Mouse (Mus musculus) liver, adult 2 months (tissue): ENCODE measurements at regions not wholly inside any gene's neighbourhood (a gene's known extent, or its start where the extent isn't known, plus 50 kb on each side); places are given as distances from the start of the nearest gene placed in this dataset.

Experiments
- DNase-seq: peaks from one replicate; pipeline ENCODE4 v3.0.0-alpha.2; 2011; ENCODE audit warnings: low read depth, low spot score; ENCODE audit errors: extremely low read depth
- H3K27ac ChIP-seq: fragments of 200-500 bp; replicated peaks from 2 replicates; pipeline ENCODE4 v1.5.1; 2012; ENCODE audit warnings: low read depth, mild to moderate bottlenecking, control low read depth, inconsistent platforms, low read length; ENCODE audit not compliant: insufficient read depth
- H3K27me3 ChIP-seq: fragments of 200-500 bp; 2 replicates; pipeline ENCODE4 v1.6.1; 2012; ENCODE audit warnings: mild to moderate bottlenecking, moderate library complexity, low read length, inconsistent platforms; ENCODE audit not compliant: control insufficient read depth, insufficient read depth
- H3K36me3 ChIP-seq: fragments of 200-500 bp; 2 replicates; pipeline ENCODE4 v1.6.1; 2012; ENCODE audit warnings: low read length, inconsistent platforms; ENCODE audit not compliant: control insufficient read depth, insufficient read depth
- H3K4me1 ChIP-seq: fragments of 200-500 bp; 2 replicates; pipeline ENCODE4 v1.6.1; 2011; ENCODE audit warnings: low read length; ENCODE audit not compliant: control insufficient read depth, insufficient read depth
- H3K4me3 ChIP-seq: fragments of 200-500 bp; 2 replicates; pipeline ENCODE4 v1.5.1; 2011; ENCODE audit warnings: low read depth, mild to moderate bottlenecking, control low read depth, low read length, moderate library complexity; ENCODE audit not compliant: insufficient read depth
- H3K79me2 ChIP-seq: fragments of 200-500 bp; 2 replicates; pipeline ENCODE4 v1.6.1; 2012; ENCODE audit warnings: inconsistent platforms, mild to moderate bottlenecking, low read length, moderate library complexity; ENCODE audit not compliant: control insufficient read depth, insufficient read depth
- H3K9ac ChIP-seq: fragments of 200-500 bp; 2 replicates; pipeline ENCODE4 v1.6.1; 2012; ENCODE audit warnings: low read depth, mild to moderate bottlenecking, control low read depth, inconsistent platforms, low read length
- CTCF ChIP-seq: fragments of 200-500 bp; IDR thresholded peaks from 2 replicates; pipeline ENCODE4 v1.5.1; 2011; ENCODE audit warnings: low read depth, low read length, control low read depth
- POLR2A ChIP-seq: fragments of 200-500 bp; IDR thresholded peaks from 2 replicates; pipeline ENCODE4 v1.6.1; 2011; ENCODE audit warnings: low read length, control low read depth; ENCODE audit not compliant: insufficient read depth; ENCODE audit errors: extremely low read depth
- WGBS: fragments of 180-500 bp; shearing (Covaris S2); methylation state at CpG from one replicate; pipeline ENCODE4 v1.1.7; 2018; 5-methylcytosine and 5-hydroxymethylcytosine counted together

- Histone ChIP-seq H3K4me3 (no peak overlapping the region), H3K36me3 (no peaks in the 10 kb centered on the region), H3K27me3 (no peaks in the 10 kb centered on the region), H3K27ac (no peak overlapping the region), H3K79me2 (no peaks in the 10 kb centered on the region), H3K9ac (no peak overlapping the region), H3K4me1 (no peaks in the 10 kb centered on the region)
- TF ChIP-seq CTCF: no peak
- TF ChIP-seq POLR2A: no peak
- WGBS: 86% methylated on average over 8 of the region's 8 CpGs
- no peak for DNase-seq
Measured at GRCm38 (mm10) chr12:106203526-106203925, 193.5 kb downstream of the Vrk1 start.

GRCm38 (mm10) chr12:106210959-106211358 lies 200.9 kb downstream of the Vrk1 start:
- WGBS: 80% methylated on average over 6 of the region's 6 CpGs
- no peaks in the 10 kb centered on the region for H3K79me2 ChIP-seq
- H3K27me3 ChIP-seq: no peaks in the 10 kb centered on the region
- H3K9ac ChIP-seq: no peak overlapping the region
- no peaks in the 10 kb centered on the region for H3K4me1 ChIP-seq
- no peak for DNase-seq
- no peak overlapping the region for H3K4me3 ChIP-seq
- H3K36me3 ChIP-seq: no peaks in the 10 kb centered on the region
- TF ChIP-seq CTCF (no peak), POLR2A (no peak)
- no peak overlapping the region for H3K27ac ChIP-seq

DNA sequence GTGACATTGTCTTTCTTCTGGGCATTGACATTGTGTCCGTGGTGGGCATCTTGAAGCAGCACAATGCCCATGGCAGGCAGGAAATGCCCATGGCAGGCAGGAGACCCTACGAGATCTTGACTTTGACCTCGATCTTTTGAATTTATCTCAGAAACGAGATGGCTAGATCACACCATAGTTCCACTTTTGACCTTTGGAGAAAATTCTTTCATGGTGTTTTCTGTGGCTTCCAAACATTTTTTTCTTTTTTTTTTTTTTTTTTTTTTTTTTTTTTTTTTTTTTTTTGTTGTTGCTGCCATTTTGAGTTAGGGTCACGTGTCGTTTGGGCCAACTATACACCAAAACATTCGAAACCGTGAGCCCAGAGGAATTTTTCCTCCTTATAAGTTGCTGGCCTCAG lies 201.5 kb downstream of the Vrk1 start:
- H3K36me3 ChIP-seq: no peaks in the 10 kb centered on the region
- H3K4me1 ChIP-seq: no peaks in the 10 kb centered on the region
- 81% methylated on average over 8 of the region's 8 CpGs for WGBS

DNA sequence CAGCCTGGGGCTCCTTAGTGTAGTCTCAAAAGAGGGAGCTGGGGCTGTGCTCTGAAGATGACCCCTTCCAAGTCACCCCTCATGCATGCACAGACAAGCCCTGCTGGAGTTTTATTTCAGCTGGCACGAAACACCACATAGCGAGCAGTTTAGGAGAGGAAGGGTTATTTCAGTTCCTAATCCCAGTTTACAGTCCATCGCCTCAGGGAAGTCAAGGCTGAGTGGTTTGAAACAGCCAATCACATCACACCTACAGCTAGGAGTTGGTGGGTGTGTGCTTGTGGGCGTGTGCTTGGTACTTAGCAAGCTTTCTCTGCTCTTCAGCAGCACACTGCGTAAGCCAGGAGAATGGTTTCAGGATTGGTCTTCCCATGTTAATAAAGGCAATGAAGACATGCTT lies 202.4 kb downstream of the Vrk1 start:
- 74% methylated on average over 5 of the region's 5 CpGs for WGBS

More for the DNA sequence above, 201.5 kb downstream of the Vrk1 start:
- TF ChIP-seq CTCF (no peak), POLR2A (no peak)
- no peaks in the 10 kb centered on the region for H3K27me3 ChIP-seq
- no peak overlapping the region for H3K27ac ChIP-seq
- no peak overlapping the region for H3K9ac ChIP-seq
- H3K4me3 ChIP-seq: no peak overlapping the region
- H3K79me2 ChIP-seq: no peaks in the 10 kb centered on the region
- no peak for DNase-seq

GRCm38 (mm10) chr12:106220071-106220470 lies 210.0 kb downstream of the Vrk1 start:
- Histone ChIP-seq H3K4me1 (no peaks in the 10 kb centered on the region), H3K9ac (no peak overlapping the region)

More for the DNA sequence above, 202.4 kb downstream of the Vrk1 start:
- H3K36me3 ChIP-seq: no peaks in the 10 kb centered on the region
- H3K4me1 ChIP-seq: no peaks in the 10 kb centered on the region
- no peak for TF ChIP-seq CTCF
- TF ChIP-seq POLR2A: no peak
- H3K27ac ChIP-seq: no peak overlapping the region
- H3K79me2 ChIP-seq: no peaks in the 10 kb centered on the region
- H3K4me3 ChIP-seq: no peak overlapping the region
- H3K27me3 ChIP-seq: no peaks in the 10 kb centered on the region
- no peak for DNase-seq
- H3K9ac ChIP-seq: no peak overlapping the region

GRCm38 (mm10) chr12:106226276-106226675 lies 216.2 kb downstream of the Vrk1 start:
- 51% methylated on average over 7 of the region's 7 CpGs for WGBS
- H3K27me3 ChIP-seq: no peaks in the 10 kb centered on the region
- no peak for DNase-seq
- no peak overlapping the region for H3K27ac ChIP-seq
- H3K4me3 ChIP-seq: no peak overlapping the region
- no peak overlapping the region for H3K9ac ChIP-seq
- H3K79me2 ChIP-seq: no peaks in the 10 kb centered on the region
- no peaks in the 10 kb centered on the region for H3K36me3 ChIP-seq
- no peaks in the 10 kb centered on the region for H3K4me1 ChIP-seq
- no peak for TF ChIP-seq CTCF
- no peak for TF ChIP-seq POLR2A

More at GRCm38 (mm10) chr12:106220071-106220470, 210.0 kb downstream of the Vrk1 start:
- Histone ChIP-seq H3K27me3 (no peaks in the 10 kb centered on the region), H3K4me3 (no peak overlapping the region), H3K79me2 (no peaks in the 10 kb centered on the region), H3K36me3 (no peaks in the 10 kb centered on the region), H3K27ac (no peak overlapping the region)
- WGBS: 20% methylated on average over 3 of the region's 3 CpGs
- no peak for DNase-seq
- TF ChIP-seq CTCF: no peak
- no peak for TF ChIP-seq POLR2A
